Mouse (Mus musculus) right cerebral cortex, adult 2 months (tissue): ENCODE results near the gene Aasdh.

Experiments used
- DNase-seq, 2 experiments: peaks; one replicate each; pipeline ENCODE4 v3.0.0; 2021 to 2022; ENCODE audit warnings: low spot score in 2 of 2

The Aasdh gene

DNA sequence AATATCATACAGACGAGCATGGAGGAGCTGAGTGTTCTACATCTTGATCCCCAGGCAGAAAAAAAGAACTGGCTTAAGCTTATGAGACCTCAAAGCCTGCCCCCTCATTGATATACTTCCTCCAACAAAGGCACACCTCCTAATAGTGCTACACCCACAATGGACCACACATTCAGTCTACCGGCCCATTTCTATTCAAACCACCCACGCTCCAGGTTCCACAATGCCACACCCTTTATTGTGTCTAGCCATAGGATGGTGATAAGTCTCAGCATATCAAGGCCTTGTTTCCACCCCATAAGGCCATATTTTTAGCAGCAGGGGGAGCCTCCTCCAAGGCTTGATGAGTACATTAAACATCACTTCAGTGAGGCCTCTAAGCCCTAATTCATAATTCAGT lies 5.5 kb upstream of the Aasdh start:
- no peak for DNase-seq

DNA sequence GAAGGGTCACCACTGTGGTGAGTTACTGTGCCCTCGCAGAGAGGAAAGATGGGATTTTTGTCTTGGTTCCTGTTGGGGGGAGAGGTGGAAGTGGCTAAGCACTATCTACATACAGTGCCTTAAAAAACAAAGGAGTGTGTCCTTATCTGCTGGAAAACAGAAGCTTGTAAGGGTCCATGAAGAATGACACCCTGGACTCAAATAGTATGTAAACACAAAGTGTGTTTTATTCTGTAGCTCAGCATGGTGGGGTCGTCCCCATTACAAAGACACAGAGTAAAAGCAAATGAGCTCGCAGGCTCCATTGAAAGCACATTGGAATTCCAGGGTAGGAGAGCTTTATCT lies 813 bp upstream of the Aasdh start:
- no peak for DNase-seq

DNA sequence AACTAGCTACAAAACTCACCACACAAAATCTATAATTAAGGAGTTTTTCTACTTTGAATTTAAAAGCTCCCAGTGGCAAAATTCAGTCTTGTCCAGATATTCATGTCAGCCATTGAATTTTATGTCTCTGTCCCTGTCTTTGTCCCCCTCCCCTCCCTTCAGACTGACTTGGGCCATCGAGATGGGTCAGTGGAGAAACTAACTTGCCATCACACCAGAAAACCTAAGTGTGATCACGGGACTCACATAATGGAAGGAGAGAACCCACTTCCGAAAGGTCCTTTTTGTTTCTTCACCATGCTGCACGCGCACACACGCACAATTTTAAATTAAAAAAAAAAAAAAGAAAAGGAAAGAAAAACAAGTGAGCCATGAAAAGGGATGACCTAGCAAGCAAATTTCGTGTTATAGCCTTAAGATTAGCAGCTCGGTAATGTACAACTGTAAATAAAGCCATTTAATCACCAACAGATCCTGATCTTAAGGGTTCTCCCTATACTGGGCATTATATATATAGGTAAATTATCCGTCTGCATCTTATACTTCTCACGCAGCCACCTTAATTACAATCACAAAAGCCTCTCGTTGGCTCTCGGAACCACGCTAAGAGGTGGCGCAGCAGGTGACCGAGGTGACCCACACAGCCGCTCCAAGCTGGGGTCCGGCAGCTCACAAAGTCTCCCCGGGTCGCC lies 455 bp downstream of the Aasdh start:
- DNase-seq = no peak

DNA sequence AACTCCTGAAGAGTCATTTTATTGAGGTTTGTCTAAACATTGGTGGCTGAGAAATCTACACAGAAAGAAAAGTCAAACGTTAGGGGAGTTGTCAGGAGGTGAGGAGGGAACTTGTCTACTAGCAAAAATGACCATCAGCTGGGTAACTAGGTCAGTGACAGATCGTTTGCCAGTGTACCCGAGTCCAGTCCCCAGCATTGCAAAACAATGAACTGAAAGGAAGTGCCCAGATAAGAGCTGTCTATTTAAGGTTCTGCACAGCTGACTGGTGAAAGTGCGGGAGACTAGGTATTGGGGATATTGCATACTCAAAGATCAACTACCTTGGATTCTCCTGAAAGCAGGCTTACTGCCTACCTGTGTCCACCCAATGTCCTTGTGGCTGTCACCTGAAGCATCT lies 3.2 kb downstream of the Aasdh start:
- no peak for DNase-seq

DNA sequence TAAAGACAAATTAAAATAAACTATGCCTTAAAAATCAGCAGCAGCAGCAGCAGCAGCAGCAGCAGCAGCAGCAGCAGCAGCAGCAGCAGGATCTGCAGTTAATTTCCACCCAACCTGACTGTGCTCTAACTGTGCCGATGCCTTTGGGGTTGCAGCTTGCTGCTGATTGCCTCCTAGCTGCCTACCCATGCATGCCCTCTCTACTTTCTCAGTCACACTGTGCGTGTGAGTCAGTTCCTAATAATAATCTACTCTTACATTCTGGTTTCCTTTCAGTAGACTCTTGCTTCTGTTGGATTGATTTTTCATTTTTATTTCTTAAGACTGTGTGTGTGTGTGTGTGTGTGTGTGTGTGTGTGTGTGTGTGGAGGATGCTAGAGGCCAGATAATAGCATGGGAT lies 12.2 kb downstream of the Aasdh start:
- no peak for DNase-seq

DNA sequence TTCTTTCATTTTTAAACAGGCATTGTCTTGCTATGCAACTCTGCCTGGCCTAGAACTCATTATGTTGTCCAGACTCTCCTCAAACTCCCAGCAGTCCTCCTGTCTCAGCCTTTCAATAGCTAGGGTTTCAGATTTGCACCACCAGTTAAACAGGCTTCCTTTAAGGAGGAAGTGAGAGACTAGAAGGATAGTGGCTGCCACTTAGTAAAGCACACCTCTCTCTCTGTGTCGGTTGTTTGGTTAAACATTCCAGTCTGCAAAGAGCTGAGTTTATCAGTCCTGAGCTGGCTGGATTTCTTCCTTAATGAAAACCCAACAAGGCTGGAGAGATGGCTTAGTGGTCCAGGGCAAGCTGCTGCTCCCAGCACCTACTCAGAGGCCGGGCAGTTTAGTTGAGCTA lies 12.7 kb downstream of the Aasdh start:
- DNase-seq = no peak

DNA sequence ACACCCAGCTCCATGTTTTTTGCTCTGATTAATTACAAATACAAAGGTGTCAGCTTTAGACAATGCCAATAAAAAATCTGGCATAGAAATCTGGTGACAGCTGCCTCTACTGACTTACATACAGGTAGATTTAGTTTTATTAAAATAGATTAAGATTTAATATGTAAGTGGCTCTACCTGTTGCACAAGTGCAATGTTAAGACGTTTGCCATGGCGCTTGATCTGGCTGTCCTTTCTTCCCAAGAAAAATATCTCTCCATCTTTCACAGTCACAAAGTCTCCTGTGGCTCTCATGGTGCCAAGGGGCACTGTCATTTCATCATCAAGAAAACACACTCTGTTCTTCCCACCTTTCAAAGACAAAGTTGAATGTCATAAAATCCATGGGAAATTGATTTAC lies 18.3 kb downstream of the Aasdh start:
- DNase-seq = no peak

DNA sequence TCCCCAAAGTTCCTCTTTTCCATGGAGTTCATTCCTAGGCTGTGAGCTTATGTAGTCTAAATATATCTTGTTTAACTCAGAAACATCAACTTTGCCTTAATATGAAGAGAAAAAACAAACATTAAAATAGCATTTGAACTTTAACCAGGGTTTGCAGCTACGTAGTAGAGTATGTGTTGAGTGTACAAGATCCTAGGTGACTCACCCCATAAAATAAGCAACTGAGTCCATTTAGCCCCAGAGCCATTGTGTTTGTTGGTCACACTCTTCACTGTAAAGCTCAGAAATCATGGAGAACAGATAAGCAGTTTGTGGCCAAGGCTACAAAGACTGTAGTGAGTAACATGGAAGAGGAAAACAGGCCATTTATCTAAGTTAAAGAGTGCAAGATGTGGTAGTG lies 21.2 kb downstream of the Aasdh start:
- DNase-seq = no peak

DNA sequence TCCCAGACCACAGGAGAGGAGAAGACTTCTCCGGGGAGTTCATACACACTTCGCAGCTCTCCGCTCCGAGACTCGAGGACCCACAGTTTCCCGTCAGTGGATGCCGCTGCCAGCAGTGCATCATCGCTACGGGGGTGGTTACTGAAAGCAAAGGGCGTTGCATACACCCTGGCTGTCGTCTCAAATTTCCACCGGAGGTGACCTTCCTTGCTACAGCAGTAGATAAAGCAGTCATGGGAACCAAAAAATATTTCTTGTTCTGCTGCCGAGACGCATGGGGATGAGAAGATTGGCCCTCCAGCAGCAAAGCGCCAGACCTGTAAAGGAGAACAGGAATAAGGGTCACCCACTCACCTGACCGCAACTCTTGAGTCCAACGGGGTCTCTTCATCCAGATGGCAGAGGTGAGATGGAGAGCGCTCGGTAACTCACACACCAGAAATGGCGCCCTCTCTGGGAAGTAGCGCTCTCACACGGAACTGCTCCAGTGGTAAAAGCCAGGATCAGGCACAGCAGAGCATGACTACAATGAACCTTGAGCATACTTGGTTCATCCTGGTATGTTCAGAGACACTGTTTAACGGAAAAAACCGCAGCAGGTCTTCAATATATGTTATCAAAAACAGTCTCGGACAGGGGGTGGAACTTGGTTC lies 29.1 kb downstream of the Aasdh start:
- no peak for DNase-seq

DNA sequence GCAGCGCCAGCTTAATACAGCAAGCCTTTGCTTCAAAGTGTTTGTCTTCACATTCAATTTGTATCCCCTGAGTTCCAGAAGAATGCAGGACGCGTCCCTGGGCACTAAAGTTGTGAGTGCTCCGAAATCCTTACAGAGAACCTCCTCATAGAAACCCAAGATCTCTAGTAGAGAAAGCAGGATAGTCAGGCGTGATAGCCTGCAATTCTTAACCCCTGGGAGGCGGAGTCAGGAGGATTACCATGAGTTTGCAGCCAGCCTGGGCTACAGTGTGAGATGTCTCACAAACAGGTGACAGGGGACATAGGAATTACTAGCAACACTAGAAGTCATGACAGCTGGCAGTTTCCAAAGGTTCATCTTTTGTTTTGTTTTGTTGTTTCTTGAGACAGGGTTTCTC lies 35.8 kb downstream of the Aasdh start:
- no peak for DNase-seq

DNA sequence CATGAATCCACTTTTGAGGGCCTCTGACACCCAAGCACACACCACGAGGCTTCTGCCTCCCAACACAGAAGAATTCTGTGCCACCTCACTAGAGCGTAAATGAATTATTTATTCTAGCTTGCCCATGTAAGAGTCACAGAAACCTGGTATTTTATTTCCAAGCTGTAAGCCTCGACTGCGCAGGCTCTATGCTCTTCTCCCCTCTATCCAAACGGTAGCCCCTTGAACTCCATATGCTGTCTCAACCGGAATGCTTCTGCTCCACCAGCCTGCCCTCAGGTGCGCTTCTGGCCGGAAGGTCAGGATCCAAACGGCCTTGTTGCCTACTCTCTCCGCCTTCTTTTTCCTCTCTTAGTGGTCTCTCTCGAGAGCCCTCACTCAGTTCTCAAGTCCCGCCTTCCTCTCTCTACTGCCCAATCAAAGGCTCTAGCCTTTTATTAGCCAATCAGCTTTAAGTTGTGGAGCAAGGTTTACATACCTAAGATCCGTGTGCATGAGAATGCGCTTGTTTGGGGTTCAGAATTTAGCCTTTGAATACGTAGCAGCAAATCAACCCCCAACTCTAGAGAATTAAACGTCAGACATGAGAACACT lies 36.5 kb downstream of the Aasdh start:
- DNase-seq = no peak

DNA sequence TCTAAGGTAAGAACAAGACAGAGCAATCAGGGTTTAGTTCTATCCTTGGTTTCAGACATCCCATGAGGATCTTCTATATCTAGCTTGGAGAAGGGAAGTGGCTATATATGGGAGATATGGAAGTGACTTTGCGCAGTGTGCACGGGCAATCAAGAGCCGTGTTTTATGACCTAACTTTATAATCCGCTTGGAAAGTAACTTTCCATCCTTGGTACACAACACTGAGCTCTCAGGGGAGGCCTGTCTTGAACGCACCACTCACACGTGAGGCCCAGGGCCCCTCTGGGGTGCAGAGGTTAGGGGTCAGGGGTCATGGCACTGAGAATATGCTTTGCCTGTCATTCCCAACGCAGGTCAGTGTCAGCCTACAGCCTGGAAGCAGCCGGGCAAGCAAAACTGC lies 38.5 kb downstream of the Aasdh start:
- DNase-seq = no peak

DNA sequence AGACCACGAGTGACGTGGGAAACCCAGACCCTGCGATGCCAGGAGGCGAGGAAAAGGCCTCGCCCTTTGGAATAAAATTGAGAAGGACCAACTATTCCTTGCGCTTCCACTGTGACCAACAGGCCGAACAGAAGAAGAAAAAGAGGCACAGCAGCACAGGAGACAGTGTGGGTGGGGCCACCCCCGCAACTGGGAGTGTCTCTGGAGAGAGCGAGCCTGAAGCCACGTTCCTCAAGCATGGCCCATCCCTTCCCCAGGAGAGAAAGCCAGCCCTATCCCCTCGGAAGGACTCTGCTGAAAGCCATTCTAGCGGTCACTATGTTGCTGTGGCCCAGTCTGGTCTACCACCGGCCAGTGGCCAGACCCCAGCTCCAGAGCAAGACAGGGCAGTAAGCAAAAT lies 46.9 kb downstream of the Aasdh start:
- peak in 1 of 2 experiments; percentile 21 for DNase-seq

DNA sequence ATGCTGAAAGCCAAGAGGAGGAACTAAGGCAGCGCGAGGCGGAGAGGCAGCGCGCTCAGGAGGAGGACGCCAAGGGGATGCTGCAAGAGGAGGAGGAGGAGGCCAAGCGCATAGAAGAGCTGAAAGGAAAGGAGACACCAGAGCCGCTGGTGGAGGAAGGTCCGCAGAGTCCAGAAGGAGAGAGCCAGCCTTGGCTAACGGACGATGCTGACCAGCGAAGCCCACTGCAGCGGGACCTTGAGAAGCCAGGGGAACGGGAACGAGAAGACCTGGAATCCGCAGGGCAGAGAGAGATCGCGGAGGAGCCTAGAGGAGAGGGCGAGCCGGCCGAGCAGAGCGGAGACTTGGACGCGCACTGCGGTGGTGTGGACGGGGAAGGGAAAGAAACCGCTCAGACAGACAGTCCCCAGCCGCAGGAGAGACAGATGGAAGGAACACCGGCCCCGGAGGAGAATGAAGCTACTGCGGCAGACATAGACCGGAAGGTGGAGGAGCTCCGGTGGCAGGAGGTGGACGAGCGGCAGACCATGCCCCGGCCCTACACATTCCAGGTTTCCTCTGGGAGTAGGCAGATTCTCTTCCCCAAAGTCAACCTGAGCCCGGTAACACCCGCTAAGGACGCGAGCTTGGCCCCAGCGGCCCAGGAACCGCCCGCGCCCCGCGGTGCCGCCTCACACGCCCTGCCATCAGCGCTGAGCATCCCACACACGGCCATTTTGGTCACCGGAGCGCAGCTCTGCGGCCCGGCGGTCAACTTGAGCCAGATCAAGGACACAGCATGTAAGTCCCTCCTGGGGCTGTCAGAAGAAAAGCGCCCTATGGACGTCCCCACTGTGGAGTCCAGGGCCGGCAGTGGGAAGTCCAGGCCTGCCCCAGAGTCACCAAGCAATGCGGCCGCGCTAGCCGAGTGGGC lies 48.0 kb downstream of the Aasdh start:
- no peak for DNase-seq

DNA sequence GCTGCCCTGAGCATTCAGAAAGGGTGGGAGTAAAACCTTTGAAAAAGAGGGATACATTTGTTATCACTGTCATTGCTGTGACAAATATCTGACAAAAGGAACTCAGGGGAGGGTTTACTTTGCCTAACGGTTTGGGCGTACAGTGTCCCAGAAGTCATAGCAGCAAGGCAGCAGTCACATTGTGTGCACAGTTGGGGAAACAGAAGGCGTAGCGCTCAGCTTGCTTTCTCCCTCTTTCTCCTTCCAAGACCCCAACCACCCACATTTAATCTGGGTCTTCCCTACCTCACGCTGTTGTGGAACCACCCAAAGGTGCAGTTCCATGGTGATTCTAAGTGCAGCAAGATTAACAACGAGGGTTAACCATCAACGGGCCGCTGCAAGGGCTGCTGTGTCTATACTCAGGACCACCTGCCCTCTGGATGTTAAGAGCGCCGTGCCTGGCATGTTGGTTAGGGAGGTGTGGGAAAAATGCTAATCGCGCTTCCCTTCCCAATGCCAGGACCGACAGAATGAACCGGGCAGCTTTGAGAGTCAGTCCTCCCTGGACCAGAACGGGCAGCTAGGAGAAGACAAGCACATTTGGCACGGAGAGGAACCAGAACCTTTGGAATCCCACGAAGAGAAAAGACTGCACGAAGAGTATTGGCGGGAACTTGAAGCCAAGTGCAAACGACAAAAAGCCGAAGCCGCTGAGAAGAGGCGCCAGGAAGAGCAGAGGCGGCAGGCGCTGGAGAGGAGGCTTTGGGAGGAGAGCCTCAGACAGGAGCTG lies 49.3 kb downstream of the Aasdh start:
- DNase-seq = no peak

DNA sequence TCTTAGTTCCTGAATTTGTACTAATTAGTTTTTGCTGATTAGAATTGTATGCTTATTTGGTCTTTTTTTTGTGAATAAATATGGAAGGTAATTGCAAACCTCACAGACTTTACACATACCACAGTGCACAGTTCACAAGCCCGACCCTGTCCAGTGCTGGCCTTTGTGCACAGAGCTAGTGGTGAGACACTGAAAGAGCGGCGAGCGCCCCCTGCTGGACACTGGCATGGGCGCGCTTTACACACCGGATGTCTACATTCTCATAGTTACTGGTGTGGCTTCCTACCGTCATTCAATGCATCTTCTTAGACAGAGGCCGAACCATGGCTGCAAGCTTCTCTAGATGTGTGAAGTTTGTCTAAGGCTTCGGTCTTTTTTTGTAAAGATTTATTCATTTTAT lies 51.8 kb downstream of the Aasdh start:
- peak; percentile 82 to 88 for DNase-seq

DNA sequence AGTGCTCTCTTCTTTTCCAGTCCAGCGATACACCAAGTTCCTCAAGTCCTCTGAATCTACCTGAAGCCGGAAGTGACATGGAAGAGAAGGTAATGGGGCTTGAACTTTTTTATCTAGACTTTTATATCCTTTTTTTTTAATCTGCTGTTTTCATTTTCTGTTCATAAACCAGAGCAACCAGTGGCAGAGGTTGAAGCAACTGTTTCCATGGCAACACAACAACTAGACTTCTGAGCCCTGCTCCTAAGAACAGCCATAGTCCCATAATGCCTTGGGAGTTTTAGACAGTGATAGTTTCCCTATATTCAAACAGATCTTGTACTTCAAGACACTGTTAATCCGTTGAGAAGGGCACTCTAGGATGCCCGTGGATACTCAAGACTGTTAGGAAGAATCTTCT lies 54.0 kb downstream of the Aasdh start:
- DNase-seq = no peak

DNA sequence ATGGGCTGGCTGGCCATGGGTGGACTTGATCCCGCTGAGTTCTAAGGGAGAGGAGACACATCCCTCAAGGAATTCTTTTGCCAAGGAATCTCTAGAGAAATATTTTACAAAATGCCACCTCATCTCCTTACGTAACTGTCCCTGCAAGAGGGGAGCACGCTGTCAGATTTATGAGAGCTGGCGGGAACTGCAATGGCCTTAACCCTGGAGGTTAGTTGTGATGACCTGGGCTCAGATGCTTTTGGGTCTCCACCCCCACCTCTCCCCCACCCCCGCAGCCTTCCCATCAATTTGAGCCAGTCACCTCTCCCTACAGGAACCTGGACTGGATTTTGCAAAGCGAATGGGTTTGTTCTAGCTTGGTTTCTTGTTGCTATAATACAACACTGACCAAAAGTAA lies 58.2 kb downstream of the Aasdh start:
- DNase-seq = no peak

DNA sequence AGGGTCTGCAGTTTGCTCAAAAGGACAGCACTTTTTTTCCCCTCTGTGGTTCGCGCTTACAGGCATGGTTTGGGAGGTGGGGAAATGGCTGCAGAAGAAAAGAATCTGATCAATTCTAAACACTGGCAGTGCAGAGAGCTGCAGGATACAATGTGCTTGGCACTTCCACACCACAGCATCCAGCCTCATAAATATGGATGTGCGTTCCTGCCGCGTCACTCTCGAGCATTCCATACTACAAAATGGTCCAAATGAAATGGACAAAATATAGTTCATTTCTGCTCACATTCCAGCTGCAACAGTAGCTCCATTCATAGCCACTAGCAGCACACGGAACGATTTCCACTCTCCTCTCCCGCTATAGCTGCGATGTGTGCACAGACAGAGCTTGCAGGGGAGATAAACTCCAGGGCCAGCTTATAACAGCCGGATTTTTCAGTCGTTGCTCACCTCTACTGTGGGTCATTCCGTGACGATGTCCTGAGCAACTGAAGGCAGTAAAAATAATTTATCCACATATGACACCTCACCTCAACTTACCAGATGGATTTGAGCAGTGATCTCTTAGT lies 60.6 kb downstream of the Aasdh start:
- DNase-seq = no peak

DNA sequence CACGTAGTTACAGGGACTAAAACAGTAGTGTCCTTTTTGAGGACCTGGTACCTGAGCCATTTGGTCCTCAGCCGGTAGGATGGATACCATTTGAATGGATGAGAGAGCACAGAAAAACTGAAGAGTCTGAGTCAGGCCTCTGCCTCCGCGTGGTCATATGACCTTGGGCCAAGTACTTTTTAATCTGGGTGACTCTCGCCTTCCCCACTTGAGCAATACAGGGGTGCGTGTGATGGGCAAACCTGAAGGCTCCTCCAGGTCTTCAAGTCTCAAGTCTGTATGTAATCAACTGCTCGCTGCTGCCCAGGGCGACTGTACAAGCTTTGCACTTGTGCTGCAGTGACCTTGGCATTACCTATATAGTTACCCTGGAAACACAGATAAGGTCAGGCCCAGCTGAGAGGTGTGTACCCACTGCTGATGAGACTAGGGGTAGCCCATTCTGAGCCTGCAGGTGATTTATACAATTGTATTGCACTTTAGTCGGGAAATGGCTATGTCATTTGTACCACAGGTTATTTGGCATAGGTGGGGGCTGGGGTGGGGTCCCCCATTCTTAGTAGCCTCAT lies 61.4 kb downstream of the Aasdh start:
- no peak for DNase-seq

DNA sequence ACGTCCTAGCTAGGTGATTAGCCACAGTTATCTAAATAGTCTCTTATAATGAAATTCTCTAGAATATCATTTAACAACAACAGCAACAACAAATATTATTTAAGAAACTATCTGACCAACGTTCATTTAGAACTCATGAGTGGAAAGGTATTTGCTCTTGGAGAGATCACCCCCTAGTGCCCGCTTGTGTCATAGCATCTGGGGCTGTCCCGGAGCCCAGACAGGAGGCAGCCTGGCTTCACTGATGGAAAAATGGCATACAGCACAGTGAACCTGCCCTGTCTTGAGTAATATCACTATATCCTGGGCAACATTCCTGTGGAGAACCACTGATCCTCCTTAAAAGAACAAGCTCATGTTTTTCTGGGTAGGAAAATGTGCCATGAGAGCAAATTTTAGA lies 61.9 kb downstream of the Aasdh start:
- DNase-seq = peak; percentile 76 to 85
